In the genomic region with DNA sequence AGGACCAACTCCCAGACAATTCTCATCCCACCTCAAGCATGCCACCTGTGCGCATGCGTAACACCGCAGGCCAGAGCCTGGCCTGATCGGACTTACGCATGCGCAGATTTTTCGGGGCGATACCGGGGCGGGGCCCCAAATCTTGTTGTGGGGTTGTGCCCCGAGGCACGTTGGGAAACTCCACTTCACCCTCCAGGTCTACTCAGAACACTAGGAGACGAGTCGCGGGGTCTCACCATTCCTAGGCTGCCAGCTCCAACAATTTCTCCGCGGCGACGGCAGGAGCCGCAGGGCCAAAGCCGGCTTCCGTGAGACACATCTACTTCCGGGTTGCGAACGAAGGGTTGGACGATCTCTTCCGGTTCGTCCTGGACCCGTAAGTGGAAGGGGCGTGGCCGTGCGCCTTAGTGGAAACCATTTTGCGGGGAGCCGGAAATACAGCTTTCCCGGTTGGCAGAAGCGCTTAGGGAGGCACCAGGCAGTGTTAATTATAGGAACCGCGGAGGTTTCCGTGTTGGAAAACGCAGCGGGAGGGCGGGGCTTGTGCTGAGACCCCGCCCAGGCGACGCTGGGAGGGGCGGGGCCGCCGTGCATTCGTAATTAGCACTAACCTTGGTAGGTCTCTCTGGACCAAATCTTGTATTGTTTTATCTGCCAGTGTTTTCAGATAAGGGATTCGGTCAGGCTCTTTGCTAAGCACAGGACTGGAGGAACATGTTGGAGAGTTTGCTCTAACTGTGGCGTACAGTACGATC, we compare ENCODE assay signal across 8 mouse cellular contexts. TPM values are rescaled to one million over a fixed set of nuclear protein-coding genes. Genes with fewer than 3 reads are reported as not detected.
DNase-seq lines count a peak whose midpoint lies in the region; ATAC-seq lines count a peak whose summit lies in the region.

A gene (minus strand): TSS at position 336 of the 755 bp plus-strand sequence.

- H3K4me1 ChIP-seq in intestine, embryonic 14.5 days (replicated peaks; ENCODE audit: control insufficient read depth, insufficient read depth, low read length), result peaks cover 5% of the 10 kb centered on the region

- WGBS in intestine, embryonic 14.5 days, result under 1% methylated on average over 52 of the region's 52 CpGs

- peaks cover 26% of the 10 kb centered on the region for H3K36me3 ChIP-seq in intestine, embryonic 14.5 days (ENCODE audit: control insufficient read depth, insufficient read depth, low read length)

- H3K27ac ChIP-seq in intestine, embryonic 14.5 days (ENCODE audit: low read depth), result peak within 1 kb of the TSS; percentile 97

- peak; percentile 89 for ATAC-seq in intestine, embryonic 14.5 days (replicated peaks; ENCODE audit: low FRiP score, low TSS enrichment, low read depth)

- no peaks in the 10 kb centered on the region for H3K9me3 ChIP-seq in intestine, embryonic 14.5 days (ENCODE audit: control insufficient read depth, low read length)

- H3K9ac ChIP-seq in intestine, embryonic 14.5 days (ENCODE audit: low read length), result peak within 1 kb of the TSS; percentile 70

- H3K27me3 ChIP-seq in intestine, embryonic 14.5 days (replicated peaks; ENCODE audit: control insufficient read depth, insufficient read depth, low read length), result no peaks in the 10 kb centered on the region

- H3K4me2 ChIP-seq in intestine, embryonic 14.5 days (ENCODE audit: low read length), result peak within 1 kb of the TSS; percentile 94

- intact Hi-C loops in left cerebral cortex, postnatal 14 days (cut with DNase I), result no loop called here

- H3K4me3 ChIP-seq in intestine, embryonic 14.5 days (ENCODE audit: low read depth, low read length), result peak within 1 kb of the TSS; percentile 81

- peak; percentile 93 to 94 for DNase-seq in adrenal gland, adult 18-20 months (ENCODE audit: low spot score in 2 of 2)
- DNase-seq in embryo, embryonic 11 days, result peak; percentile 100
- DNase-seq in gastrocnemius, postnatal 25 days, result peak; percentile 96
- peak; percentile 97 for DNase-seq in intestine, embryonic 14.5 days (ENCODE audit: low spot score)
- peak; percentile 99 for DNase-seq in left cerebral cortex, postnatal 14 days (ENCODE audit: low spot score in 2 of 2)
- DNase-seq in mesoderm, embryonic 11.5 days (ENCODE audit: low read depth, low spot score), result peak; percentile 99
- peak; percentile 97 for DNase-seq in right cerebral cortex, postnatal 36 days (ENCODE audit: low spot score in 2 of 2)
- peak; percentile 96 for DNase-seq in yolk sac, embryonic 10.5 days (ENCODE audit: low spot score)

RNA-seq across cellular contexts. Expression of the gene that starts here (rescaled TPM):
- total RNA-seq in adrenal gland, adult 18-20 months (2021), result 10 to 100 TPM; 30.6 to 37.2 TPM
- 10 to 100 TPM; 20.9 to 28.7 TPM for total RNA-seq in gastrocnemius, postnatal 25 days (2021)
- polyA plus RNA-seq in intestine, embryonic 14.5 days (2014; fragmentation: Nextera tagmentation; extraction: Ambion mirVana), result 146 and 154 TPM in 2 replicates
- 10 to 100 TPM; 93.7 to 99.6 TPM for total RNA-seq in left cerebral cortex, postnatal 14 days (2021)

Comparison
In these comparisons a context has a peak if more than half of its experiments do, and no peak if none do; other contexts are left out.
1. Peak in every context shown above with its lines: DNase-seq, ATAC-seq, H3K4me3 ChIP-seq and H3K27ac ChIP-seq.